Mouse (Mus musculus) effector memory CD4-positive, alpha-beta T cell, adult 5 months (primary cell): ENCODE measurements around the gene Gm11541. TPM values are rescaled to one million over a fixed set of nuclear protein-coding genes. Genes with fewer than 3 reads are reported as not detected.

Experiments used
- polyA plus RNA-seq: library from polyadenylated mRNA; unstranded; fragments of 100-300 nt; shearing (Covaris generic); gene quantifications from one replicate; pipeline ENCODE4 v1.2.1, GENCODE M21; 2017

The Gm11541 gene
- polyA plus RNA-seq: not detected

GRCm38 (mm10) chr11:94704472-94704871 lies at the start of gene Gm11541:
Gene Gm11541, minus strand, starts transcription at chr11:94704499.

GRCm38 (mm10) chr11:94741732-94742272 lies 37.5 kb upstream of the Gm11541 start, which contains the start of gene Cdc34b:
Gene Cdc34b, plus strand, starts transcription at chr11:94741782.

GRCm38 (mm10) chr11:94676754-94677606 lies 27.3 kb downstream of the Gm11541 start, which contains the start of gene Xylt2:
Gene Xylt2, minus strand, starts transcription at chr11:94677515.

GRCm38 (mm10) chr11:94653663-94654436 lies 50.4 kb downstream of the Gm11541 start, which contains the start of the genes Mrpl27 and Eme1:
Gene Mrpl27, plus strand, starts transcription at chr11:94653767.
Gene Eme1, minus strand, starts transcription at chr11:94653964.

Other genes with a start within 250 kb of the Gm11541 start
- gene Cacna1g, start 230.3 kb downstream of the Gm11541 start, polyA plus RNA-seq: not detected
- not detected for gene Spata20, start 218.3 kb downstream of the Gm11541 start, polyA plus RNA-seq
- gene Epn3, start 204.5 kb downstream of the Gm11541 start, polyA plus RNA-seq: not detected
- gene Mycbpap, start 182.8 kb downstream of the Gm11541 start, polyA plus RNA-seq: not detected
- 2.2 TPM for gene Rsad1, start 155.2 kb downstream of the Gm11541 start, polyA plus RNA-seq
- gene Chad, start 139.5 kb downstream of the Gm11541 start, polyA plus RNA-seq: not detected
- gene Acsf2, start 102.6 kb downstream of the Gm11541 start, polyA plus RNA-seq: 5.2 TPM
- gene Lrrc59, start 74.7 kb downstream of the Gm11541 start, polyA plus RNA-seq: 67.0 TPM
- 25.6 TPM for gene Mrpl27, start 50.7 kb downstream of the Gm11541 start, polyA plus RNA-seq
- gene Eme1, start 50.5 kb downstream of the Gm11541 start, polyA plus RNA-seq: 0.60 TPM
- 51.3 TPM for gene Xylt2, start 27.0 kb downstream of the Gm11541 start, polyA plus RNA-seq
- gene Cdc34b, start 37.3 kb upstream of the Gm11541 start, polyA plus RNA-seq: not detected
- not detected for gene Tmem92, start 78.2 kb upstream of the Gm11541 start, polyA plus RNA-seq
- gene Col1a1, start 231.7 kb upstream of the Gm11541 start, polyA plus RNA-seq: not detected